Mouse (Mus musculus) cortical plate, adult 2 months (tissue): ENCODE measurements around the gene Gm29609.

Source experiments
- CTCF ChIP-seq: fragments of 200-500 bp; IDR thresholded peaks from 2 replicates; pipeline ENCODE4 v1.5.1; 2011; ENCODE audit warnings: mild to moderate bottlenecking, control low read depth, low read length; ENCODE audit not compliant: insufficient read depth; ENCODE audit errors: extremely low read depth
- POLR2A ChIP-seq: fragments of 200-500 bp; IDR thresholded peaks from 2 replicates; pipeline ENCODE4 v1.6.1; 2011; ENCODE audit warnings: mild to moderate bottlenecking, low read length, control low read depth; ENCODE audit not compliant: insufficient read depth; ENCODE audit errors: extremely low read depth

- TF ChIP-seq CTCF = no peak
- TF ChIP-seq POLR2A = no peak
Measured at GRCm38 (mm10) chr5:31108000-31108490, 71.7 kb downstream of the Gm29609 start, which contains the start of gene Slc30a3.
